Mouse (Mus musculus) Muller cell, postnatal 12 days (primary cell): ENCODE results near the gene Ston2.

Experiments
- DNase-seq: peaks from one replicate; pipeline ENCODE4 v3.0.0-alpha.2; 2015; ENCODE audit errors: inconsistent ontology term

The Ston2 gene

DNA sequence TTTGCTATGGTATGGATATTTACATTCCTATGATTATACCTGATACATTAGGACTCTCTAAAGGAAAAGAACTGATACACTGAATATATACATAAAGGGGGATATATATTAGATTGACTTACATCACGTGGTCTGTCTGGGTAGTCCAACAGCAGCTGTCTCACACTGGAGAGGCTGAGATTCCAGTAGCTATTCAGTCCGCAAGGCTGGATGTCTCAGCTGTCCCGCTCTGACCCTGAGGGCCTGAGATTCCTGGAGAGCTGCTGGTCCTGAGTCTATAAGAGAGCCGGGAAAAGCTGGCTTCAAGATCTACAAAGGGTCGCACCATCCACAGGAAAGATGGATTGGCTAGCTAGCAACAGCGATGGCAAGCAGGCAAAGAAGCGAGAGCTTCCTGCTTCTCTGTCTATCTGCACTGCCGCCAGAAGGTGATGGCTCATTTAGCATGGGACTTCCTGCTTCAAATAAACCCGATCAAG is at the start of gene Ston2:
Ston2 (minus strand) TSS at position 429 of the 479 bp plus-strand sequence.
- DNase-seq = no peak

DNA sequence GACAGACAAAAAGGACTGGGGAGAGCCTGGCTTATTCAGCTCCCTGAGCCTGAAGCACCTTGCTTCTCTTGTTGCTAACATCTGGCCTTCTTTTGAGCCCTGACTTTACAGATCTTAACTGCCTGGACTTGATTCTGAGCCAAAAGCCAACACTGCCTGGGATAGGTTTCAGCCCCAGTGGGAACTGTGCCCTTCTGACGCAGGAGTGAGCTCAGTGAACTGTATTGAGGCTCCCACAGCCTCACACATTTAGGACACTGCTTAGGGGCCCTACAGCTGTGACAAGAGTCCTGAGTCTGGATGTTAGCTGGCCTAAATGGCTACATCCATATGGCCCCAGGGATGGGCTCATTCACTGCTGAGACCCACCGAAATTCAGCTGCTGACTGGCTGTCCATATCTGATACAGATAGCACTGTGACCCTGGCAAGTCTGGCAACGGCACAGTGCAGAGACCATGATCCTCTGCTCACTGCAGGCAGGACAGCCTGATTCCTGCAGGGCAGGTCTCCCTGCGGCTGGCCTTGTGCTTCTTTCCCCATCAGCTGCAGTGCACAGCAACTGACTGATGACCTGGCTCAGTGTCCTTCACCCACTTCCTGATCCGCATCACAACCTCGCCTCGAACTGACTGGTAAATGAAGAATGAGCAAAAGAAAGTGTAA is 49.3 kb upstream of the Ston2 start:
- DNase-seq = no peak

DNA sequence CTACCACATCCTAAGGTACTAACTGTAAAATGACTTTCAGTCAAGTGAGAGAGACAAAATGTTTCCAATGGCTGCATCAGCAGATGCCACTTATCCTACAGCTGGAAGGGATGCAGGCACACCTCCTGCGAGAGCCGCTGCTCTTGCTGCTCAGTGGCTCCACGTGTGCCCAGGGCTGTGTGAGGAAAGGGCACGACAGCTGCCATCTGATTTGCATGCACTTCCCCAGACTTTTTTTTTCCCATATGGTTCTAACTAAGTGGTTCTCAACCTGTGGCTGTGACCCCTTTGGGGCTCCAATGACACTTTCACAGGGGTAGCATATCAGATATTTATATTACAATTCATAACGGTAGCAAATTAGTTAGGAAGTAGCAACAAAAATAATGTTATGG is 45.7 kb upstream of the Ston2 start:
- no peak for DNase-seq

DNA sequence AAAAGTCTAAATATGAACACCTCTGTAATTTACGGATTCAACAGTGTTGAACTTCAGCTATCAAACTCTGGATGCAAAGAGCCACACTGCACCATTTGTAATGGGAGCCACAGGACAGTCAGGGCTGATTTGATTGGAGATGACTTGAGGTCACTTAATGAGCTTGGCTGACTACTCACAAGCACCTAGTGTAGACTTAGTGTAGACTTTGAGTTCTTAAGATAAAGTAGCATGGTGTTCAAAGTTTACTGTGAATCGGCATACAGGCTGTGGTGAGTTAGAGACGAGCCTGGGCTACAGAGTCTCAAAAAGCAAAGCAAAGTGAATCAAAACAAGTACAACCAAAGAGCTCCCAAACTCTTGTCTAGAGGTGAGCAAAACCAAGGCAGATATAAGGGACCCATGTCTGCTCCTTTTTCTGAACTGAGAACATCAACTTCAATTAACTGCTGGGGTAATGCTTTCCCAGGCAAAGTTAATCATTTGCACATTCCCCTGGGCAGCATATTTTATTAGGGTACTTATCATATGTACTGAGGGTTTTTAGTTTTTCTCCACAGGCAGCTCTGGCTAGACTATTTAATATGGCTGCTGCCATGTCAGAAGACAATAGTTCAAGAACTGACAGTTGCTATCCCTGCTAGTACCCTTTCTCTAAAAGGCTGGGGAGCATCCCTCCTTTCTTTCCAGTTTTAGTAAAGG is 45.2 kb upstream of the Ston2 start:
- no peak for DNase-seq

DNA sequence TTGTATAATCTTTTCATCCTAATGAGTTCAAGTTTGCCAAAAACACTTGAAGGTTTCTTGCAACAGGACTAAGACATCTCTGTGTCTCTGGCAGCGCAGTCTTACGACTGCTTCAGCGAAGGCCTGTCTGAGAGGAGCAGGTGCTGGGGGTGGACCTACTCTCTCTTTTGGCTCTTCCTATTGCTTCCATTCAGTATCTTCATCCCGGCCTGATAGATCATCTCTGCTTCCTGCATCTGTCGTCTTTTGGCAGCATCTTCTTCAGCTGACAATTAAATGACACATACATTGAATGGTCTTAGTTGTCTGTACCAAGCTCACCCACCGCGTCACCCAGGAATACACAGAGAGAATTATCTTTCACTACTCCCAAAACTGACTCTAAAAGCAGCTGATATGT is 43.2 kb upstream of the Ston2 start:
- no peak for DNase-seq

DNA sequence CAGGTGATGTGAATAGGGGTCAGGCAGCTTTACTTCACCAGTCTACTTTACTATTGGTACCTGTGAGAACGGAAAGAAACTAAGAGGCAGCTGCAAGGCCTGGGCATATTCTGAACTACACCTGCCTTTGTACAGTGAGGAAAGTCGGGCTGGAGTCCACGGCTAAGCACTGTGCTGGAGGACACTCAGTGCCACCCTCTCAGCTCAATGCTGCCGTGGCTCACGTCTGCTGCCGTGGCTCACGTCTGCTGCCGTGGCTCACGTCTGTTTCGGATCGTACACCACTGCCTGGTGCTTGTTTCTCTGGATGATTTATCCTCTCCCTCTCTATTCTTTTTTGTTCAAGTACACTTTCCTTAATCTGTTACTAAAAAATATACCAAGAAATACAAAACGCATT is 32.3 kb upstream of the Ston2 start:
- no peak for DNase-seq

DNA sequence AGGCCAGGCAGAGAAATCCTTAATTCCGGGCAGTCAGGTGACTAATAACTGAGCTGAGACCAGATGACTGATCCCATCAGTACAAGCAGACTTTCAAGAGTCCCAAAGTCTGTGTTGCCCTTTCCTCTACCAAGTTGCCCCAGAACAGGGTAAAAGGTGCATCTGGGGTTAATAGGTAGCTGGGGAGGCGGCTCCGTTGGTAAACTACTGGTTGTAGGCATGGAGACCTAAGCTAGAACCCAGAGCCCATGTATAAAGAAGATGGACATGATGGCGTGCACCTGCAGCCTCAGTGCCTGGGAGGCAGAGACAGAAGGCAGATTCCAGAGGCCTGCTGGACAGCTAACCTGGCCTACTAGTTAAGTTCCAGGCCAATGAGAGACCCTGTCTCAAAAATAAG is 30.5 kb upstream of the Ston2 start:
- DNase-seq = no peak

DNA sequence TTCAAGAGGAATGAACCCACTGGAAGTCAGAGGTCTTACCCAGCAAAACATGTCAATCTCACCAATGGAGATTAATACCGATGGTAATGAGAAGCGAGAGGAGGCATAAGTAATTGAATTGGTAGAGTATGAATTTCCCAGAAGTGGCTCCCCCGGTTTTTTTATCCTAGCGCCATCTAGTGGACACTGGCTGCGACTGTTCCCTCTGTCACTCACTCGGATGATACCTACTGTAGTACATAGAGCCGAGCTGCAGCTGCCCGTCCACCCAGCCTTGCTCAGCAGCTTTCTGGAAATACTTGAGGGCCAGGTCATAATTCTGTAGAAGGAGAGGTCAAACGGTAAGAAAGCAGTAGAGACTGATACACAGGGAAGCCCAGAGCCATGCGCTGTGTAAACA is 27.8 kb upstream of the Ston2 start:
- peak; percentile 40 for DNase-seq

DNA sequence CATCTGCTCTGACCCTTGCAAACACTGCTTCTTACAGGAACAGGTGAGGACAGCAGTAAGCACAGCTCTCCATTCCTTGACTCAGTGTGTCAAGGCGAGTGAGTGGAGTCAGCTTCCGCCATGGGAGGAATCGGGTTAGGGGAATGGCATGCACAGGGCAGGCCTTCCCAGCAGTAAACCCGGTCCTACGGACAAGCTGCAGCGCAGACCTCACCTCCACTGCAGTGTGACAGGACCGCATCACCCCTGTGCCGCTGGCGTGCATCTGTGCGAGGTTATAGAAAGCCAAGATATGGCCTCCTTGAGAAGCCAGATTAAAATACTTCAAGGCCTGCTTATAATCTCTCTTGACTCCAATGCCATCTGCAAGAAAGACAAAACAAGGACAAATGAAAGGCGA is 27.4 kb upstream of the Ston2 start:
- no peak for DNase-seq

DNA sequence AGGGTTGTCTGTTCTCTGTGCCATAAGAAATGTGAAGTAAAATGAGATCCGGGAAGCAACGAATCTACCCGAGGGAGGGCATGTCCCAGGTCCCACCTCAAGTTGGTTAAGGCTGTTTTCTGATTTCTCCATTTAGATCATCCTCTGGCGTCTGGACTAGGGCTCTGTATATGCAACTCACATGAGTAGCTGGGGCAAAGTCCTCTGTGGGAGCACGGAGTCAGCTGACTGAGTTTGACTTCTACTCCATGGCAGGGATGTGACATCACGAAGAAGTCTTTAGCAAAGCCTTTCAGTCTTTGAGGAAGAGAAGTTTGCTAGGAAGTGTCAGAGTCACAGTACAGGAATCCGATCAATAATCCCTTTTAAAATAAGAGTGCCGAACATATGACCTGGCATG is 20.7 kb upstream of the Ston2 start:
- DNase-seq = no peak

DNA sequence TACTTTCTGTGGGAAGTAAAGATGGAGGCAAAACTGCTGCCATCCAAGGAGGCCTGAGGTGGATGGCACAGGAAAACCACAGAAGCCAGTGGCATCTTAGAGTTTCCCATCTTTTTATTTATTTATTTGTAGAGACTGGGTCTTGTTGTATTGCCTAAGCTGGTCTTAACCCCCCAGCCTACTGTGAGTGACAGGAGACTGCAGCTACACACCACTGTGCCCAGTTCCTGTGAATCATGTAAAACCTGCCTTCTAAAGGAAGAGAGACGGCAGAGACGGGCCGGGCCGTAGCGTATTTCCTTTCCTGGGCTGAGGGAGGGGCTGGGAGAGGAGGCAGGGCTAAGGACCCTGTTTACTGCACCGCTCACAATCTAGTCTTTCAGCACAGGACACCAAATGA is 19.6 kb upstream of the Ston2 start:
- DNase-seq = no peak

DNA sequence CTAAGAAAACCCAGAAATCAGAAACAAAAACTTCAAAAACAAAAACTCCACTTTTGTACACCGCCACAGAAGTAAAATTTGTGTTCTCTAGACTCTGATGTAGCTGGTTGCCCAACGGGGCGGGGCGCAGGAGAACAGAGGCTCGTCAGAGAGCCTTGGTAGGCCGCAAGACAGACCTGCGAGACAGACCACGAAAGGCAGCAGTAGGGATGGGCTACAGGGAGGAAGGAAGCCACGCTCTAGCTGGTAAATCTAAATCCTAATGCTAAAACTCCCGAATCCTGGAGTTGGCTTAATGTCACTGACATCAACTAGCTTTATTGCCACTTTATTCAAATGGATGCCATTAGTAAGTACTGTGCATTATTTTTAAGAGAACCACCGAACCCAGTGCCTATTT is 18.9 kb upstream of the Ston2 start:
- DNase-seq = no peak

DNA sequence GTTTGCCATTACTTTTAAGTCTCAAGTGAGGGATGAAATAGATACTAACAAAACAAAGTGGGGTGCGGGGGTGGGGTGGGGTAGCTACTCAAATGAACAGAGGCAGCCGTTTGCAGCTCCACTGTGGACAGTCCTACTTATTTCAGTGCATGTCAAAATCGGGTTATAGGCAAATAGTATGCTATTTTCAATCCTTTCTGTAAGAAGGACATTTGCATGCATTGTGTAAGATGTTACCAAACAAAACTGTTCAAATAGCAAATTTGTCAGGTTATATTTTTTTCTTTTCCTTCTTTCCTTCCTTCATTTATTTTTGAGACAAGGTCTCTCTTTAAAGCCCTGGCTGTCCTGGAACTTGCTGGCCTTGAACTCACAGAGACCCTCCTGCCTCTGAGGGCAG is 16.1 kb upstream of the Ston2 start:
- no peak for DNase-seq

DNA sequence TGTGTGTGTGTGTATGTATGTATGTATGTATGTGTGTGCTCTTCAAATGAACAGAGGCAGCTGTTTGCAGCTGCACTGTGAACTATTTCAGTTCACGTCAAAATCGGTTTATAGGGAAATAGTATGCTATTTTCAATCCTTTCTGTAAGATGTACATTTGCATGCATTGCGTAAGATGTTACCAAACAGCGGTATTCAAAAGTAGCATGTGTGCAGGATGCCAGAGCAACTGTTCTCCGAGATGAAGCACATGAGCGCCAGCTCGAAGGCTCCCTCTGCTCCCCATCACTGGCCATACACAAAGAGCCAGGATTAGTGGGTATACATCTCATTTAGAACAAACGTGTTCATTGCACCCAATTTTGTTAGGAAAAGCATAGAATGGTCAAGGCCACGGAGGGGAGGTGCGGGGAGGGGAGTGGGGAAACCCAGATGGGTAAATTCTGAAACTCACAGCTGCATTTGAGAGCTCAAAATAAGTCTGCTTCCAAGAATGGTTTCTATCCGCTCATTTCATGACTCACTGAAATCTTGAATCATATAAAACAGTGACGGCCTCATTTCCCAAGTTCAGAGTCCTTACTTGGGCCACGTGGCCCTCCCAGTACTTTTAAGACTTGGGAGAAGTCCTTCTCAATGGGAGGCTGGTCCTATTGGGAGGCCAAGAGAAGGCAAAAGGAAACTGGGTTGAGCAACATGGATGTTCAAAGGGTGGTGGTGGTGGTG is 15.2 kb upstream of the Ston2 start:
- DNase-seq = no peak

DNA sequence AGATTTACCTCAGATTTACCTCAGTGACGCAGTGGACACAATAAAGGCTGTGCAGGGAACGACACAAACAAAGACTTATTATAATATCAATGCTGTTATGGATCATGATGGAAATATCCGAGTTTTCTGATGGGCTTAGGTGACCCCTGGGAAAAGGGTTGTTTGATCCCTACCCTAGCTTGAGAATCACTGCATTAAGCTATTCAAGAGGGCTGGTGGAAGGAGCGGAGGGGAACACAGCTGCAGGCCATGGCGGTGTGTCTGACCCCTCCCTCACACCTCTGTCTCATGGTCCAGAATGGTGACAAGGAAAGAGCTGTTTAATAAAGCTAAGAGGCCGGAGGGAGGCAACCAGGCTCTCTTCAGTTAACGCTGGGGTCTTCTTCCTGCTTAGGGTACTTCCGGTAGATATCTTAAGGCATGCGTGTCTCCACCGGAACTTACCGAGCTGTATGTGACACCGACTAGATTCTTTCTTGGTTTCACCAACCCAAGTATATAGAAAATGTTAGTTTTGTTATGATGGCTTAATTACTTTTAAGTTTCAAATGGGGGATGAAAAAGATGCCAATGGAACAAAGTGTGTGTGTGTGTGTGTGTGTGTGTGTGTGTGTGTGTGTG is 14.5 kb upstream of the Ston2 start:
- no peak for DNase-seq

DNA sequence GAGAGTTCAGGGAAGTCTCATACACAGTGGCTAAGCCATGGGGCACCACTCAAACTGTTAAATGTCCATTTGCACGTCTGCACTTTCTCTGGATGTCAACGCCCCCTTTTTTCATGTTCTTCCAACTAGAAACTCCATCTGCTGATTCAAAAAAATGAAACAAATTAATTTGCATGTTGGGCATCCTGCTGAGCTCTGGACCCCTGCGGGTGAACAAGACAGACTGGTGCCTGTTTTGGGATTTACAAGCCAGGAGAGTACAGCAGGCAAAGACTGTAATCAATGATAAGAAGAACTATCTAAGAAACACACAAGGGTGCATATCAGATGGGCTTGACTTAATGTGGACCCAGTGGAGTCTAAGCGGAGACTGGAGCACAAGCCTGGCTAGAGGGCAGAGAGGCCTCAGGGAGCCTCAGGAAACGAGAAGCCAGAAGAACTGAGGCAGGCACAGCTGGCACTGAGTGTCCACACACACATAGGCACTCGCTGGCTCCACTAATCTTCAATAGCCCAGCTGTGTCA is 12.7 kb upstream of the Ston2 start:
- DNase-seq = no peak

DNA sequence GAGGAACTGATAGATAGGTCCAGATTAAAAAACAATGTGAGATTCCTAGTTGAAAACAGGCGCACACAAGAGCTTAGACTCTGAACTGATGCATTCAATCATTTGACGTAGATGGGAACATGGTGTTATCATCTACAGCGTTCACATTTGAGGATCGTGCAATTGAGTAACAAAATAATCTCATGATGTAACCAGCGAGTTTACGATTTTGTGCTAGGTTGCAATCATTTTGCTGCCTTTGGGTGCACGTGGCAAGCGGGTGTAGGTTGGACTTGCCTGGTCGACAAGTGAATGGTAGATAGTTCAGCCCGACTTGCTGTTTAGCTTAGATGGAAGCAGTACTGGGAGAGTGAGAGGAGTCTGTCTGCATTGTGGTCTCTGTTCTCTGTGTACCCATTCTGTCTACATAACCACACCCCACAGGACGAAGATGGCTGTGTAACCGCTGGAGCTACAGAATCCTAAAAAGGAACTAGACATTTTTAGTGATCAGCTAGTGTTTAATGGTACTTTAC is 11.7 kb upstream of the Ston2 start:
- DNase-seq = no peak

DNA sequence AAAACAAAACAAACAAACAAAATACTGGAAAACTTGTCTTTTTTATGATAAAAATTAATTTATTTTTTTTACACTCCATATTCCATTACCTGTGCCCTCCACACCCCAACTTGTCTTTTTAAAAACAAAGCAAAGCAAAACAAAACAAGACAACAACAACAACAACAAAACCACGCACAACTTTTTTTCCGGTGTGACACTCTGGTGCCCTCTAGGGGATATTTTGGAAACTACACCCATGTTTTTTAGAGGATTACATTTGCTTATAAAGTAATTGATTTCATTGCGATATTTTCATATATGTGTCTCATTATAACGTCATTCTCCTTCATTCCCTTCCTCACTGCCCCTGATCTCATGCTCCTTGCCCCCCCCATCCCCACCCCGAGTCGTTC is 11.2 kb upstream of the Ston2 start:
- DNase-seq = no peak

DNA sequence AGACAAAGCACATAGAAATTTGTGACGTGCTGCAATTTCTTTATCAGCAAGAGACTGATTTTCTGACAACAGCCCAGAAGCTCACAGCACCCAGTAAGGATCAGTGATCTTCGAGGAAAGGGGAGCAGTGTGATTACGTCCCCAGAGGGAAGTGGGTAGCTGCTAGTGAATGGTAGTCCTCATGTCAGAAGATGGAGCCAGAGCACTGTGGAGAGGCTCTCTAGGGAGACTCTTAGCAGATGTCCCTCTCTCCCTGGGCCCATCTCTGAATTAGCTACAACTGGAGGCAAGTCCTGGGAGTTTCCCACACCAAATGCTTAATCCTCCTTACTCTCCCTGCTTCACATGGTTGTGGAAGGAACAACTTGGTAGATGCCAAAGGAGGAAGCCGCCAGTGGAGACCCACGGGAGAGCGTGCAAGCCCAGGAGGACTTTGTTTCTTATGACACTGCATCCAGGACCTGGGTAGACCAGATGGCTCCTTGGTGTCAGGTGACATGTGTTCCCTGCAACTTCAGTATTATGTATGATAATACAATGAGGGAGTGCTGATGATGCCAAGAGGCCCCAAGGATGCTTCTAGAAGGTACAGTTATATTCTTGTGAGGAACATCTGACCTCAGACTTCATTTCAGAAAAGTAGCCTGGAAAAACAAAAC is 10.7 kb upstream of the Ston2 start:
- DNase-seq = no peak

DNA sequence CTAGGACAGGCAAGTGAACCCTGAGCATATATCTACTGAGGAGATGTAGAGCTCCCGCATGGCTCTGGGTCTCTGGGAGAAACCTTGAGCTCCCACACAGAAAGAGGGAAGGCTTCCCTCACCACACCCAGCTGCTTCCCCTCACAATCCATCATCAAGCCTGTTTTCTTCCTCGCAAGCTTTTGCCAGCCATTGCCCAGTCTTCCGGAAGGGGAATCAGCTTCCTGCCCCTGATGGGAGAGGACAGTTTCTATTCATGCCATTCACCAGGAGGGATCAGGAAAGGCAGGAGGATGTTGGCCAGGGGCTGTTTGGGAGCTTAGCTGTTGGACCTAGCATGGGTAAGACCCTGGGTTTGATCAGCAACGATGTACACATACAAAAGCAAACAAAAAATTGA is 8.6 kb upstream of the Ston2 start:
- no peak for DNase-seq

DNA sequence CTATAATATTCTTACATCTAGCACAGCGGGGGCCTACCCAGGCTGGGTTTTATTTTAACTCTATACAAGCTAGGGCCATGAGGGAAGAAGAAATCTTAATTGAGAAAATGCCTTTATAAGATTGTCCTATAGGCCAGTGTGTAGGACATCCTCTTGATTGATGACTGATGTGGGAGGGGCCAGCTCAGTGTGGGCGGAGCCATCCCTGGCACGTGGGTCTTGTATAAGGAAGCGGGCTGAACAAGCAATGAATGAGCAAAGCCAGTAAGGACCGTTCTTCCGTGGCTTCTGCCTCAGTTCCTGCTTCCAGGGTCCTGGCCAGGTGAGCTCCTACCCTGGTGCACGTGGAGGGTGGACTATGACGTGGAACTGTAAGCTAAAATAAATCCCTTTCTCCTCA is 5.1 kb upstream of the Ston2 start:
- DNase-seq = no peak

DNA sequence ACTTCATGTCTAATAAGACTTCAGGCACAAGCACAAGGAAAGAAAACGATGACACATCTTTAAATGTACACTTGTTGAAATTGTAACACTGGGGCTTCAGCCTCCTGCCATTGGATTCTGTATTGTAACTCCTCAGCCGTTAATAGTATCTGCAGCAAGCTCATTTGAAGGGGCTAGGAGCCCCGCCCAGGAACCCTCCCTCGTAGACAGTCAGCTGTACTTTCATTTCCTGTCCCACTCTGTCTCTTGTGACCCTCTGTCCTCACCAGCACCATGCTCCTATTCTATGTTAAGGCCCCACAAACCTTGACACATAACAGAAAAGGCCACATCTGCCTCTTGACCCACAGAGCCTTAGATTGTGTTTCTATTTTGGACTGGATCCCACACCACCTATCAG is 3.6 kb upstream of the Ston2 start:
- DNase-seq = no peak
